Comparison of ENCODE assay signal across 1 mouse cellular context in genomic region chr8:86870771-86871170, GRCm38 (mm10).
A peak's percentile ranks its signal among the peaks of the same experiment; 100 is the strongest.
TF ChIP-seq lines count a peak whose summit lies in the region.

No protein-coding gene starts in this region.

TF ChIP-seq in CH12.LX, 34 proteins besides CTCF, POLR2A, EP300 and RAD21 (continued from another document):
- TF ChIP-seq JUN (IDR thresholded peaks at IDR 0.05; ENCODE audit: insufficient read depth, low read depth, low read length) (peak; percentile 61), GABPA (IDR thresholded peaks at IDR 0.05; ENCODE audit: insufficient replicate concordance, low read depth, low read length) (no peak), SIN3A (IDR thresholded peaks at IDR 0.05; ENCODE audit: low read length) (peak; percentile 74), ZKSCAN1 (IDR thresholded peaks at IDR 0.05; ENCODE audit: borderline replicate concordance, low read depth, low read length) (no peak)
